Mouse (Mus musculus) kidney, adult 2 months (tissue): Measurements from ENCODE around the gene Usp16. TPM values are rescaled to one million over a fixed set of nuclear protein-coding genes. Genes with fewer than 3 reads are reported as not detected.

Experiments
- DNase-seq: peaks from one replicate; pipeline ENCODE4 v3.0.0; 2021
- H3K27ac ChIP-seq: fragments of 200-500 bp; 2 replicates; pipeline ENCODE4 v1.5.1; 2012; ENCODE audit warnings: low read depth, low read length, control low read depth, inconsistent platforms; ENCODE audit not compliant: insufficient read depth
- H3K27me3 ChIP-seq: fragments of 200-500 bp; replicated peaks from 2 replicates; pipeline ENCODE4 v1.6.1; 2012; ENCODE audit warnings: mild to moderate bottlenecking, moderate library complexity, low read length, inconsistent platforms; ENCODE audit not compliant: control insufficient read depth, insufficient read depth
- H3K36me3 ChIP-seq: fragments of 200-500 bp; 2 replicates; pipeline ENCODE4 v1.6.1; 2012; ENCODE audit warnings: mild to moderate bottlenecking, moderate library complexity, low read length, inconsistent platforms; ENCODE audit not compliant: control insufficient read depth, insufficient read depth
- H3K4me1 ChIP-seq: fragments of 200-500 bp; 2 replicates; pipeline ENCODE4 v1.6.1; 2011; ENCODE audit warnings: low read length; ENCODE audit not compliant: control insufficient read depth, insufficient read depth
- H3K4me3 ChIP-seq: fragments of 200-500 bp; 2 replicates; pipeline ENCODE4 v1.5.1; 2011; ENCODE audit warnings: mild to moderate bottlenecking, low read depth, low read length, control low read depth; ENCODE audit not compliant: insufficient read depth
- CTCF ChIP-seq: fragments of 200-500 bp; conservative IDR thresholded peaks from 2 replicates; pipeline ENCODE4 v1.5.1; 2011; ENCODE audit warnings: low read depth, mild to moderate bottlenecking, control low read depth, low read length, moderate library complexity, mixed read lengths; ENCODE audit not compliant: insufficient read depth, insufficient read length
- POLR2A ChIP-seq: fragments of 200-500 bp; IDR thresholded peaks from one replicate; pipeline ENCODE4 v1.6.1; 2011; ENCODE audit warnings: low read depth, low read length, control low read depth
- WGBS: fragments of 180-500 bp; shearing (Covaris S2); methylation state at CpG from one replicate; pipeline ENCODE4 v1.1.7; 2018; 5-methylcytosine and 5-hydroxymethylcytosine counted together
- polyA plus RNA-seq: library from polyadenylated mRNA; depleted of rRNA; stranded (reverse); fragments of >200 nt; gene quantifications from 2 replicates; pipeline ENCODE4 v1.2.3, GENCODE M21; 2012

The Usp16 gene
- polyA plus RNA-seq, 1 experiment = 19.5 TPM

- H3K4me1 ChIP-seq = peaks cover 10% of the 10 kb centered on the region; the same call in 1 of the 2 replicates
- WGBS = 76% methylated on average over 13 of the region's 13 CpGs
- H3K36me3 ChIP-seq = no peaks in the 10 kb centered on the region
- TF ChIP-seq POLR2A (no peak), CTCF (no peak)
- no peak overlapping the region for H3K4me3 ChIP-seq
- no peaks in the 10 kb centered on the region for H3K27me3 ChIP-seq
- DNase-seq = peak; percentile 60
- H3K27ac ChIP-seq = peak overlapping the region; percentile 84
Observed at GRCm38 (mm10) chr16:87435411-87436205, 18.9 kb upstream of the Usp16 start.

- Histone ChIP-seq H3K36me3 (no peaks in the 10 kb centered on the region), H3K4me1 (peaks cover 17% of the 10 kb centered on the region; the same call in 1 of the 2 replicates), H3K4me3 (no peak overlapping the region), H3K27ac (no peak overlapping the region), H3K27me3 (no peaks in the 10 kb centered on the region)
- no peak for TF ChIP-seq POLR2A
- no peak for TF ChIP-seq CTCF
- 92% methylated on average over 21 of the region's 21 CpGs for WGBS
- DNase-seq = no peak
Observed at GRCm38 (mm10) chr16:87437096-87437495, 17.4 kb upstream of the Usp16 start.

GRCm38 (mm10) chr16:87438697-87439096, 15.8 kb upstream of the Usp16 start:
- peaks cover 17% of the 10 kb centered on the region; the same call in 1 of the 2 replicates for H3K4me1 ChIP-seq
- 80% methylated on average over 8 of the region's 8 CpGs for WGBS
- no peaks in the 10 kb centered on the region for H3K36me3 ChIP-seq
- H3K27me3 ChIP-seq = no peaks in the 10 kb centered on the region
- H3K4me3 ChIP-seq = no peak overlapping the region
- DNase-seq = no peak
- no peak for TF ChIP-seq POLR2A
- H3K27ac ChIP-seq = no peak overlapping the region

GRCm38 (mm10) chr16:87440184-87440686, 14.3 kb upstream of the Usp16 start, which contains the start of gene Rwdd2b:
Gene Rwdd2b (minus strand): TSS chr16:87440573.
- peak; percentile 97 for DNase-seq
- Histone ChIP-seq H3K36me3 (no peaks in the 10 kb centered on the region), H3K4me1 (peaks cover 16% of the 10 kb centered on the region; the same call in 1 of the 2 replicates), H3K4me3 (peak within 1 kb of the TSS; percentile 90), H3K27me3 (no peaks in the 10 kb centered on the region), H3K27ac (peak within 1 kb of the TSS; percentile 99)
- no peak for TF ChIP-seq CTCF
- TF ChIP-seq POLR2A = peak; percentile 49
- under 1% methylated on average over 38 of the region's 38 CpGs for WGBS

- H3K27ac ChIP-seq = peak overlapping the region; percentile 99
- H3K36me3 ChIP-seq = no peaks in the 10 kb centered on the region
- 17% methylated on average over 9 of the region's 9 CpGs for WGBS
- DNase-seq = peak; percentile 66
- peaks cover 11% of the 10 kb centered on the region; the same call in 1 of the 2 replicates for H3K4me1 ChIP-seq
- H3K27me3 ChIP-seq = no peaks in the 10 kb centered on the region
- TF ChIP-seq CTCF = peak; percentile 43
- no peak for TF ChIP-seq POLR2A
- H3K4me3 ChIP-seq = peak overlapping the region; percentile 90
Observed at GRCm38 (mm10) chr16:87441089-87441488, 13.4 kb upstream of the Usp16 start.

- no peak for DNase-seq
- no peak for TF ChIP-seq POLR2A
- no peak for TF ChIP-seq CTCF
- Histone ChIP-seq H3K27ac (no peak overlapping the region), H3K4me1 (peaks cover 11% of the 10 kb centered on the region; the same call in 1 of the 2 replicates), H3K36me3 (no peaks in the 10 kb centered on the region), H3K4me3 (no peak overlapping the region), H3K27me3 (no peaks in the 10 kb centered on the region)
- WGBS = 52% methylated on average over 5 of the region's 5 CpGs
Observed at GRCm38 (mm10) chr16:87442291-87442690, 12.2 kb upstream of the Usp16 start.

GRCm38 (mm10) chr16:87443245-87443644, 11.3 kb upstream of the Usp16 start:
- Histone ChIP-seq H3K4me3 (no peak overlapping the region), H3K27me3 (no peaks in the 10 kb centered on the region)

More at GRCm38 (mm10) chr16:87443245-87443644, 11.3 kb upstream of the Usp16 start:
- Histone ChIP-seq H3K36me3 (no peaks in the 10 kb centered on the region), H3K27ac (no peak overlapping the region), H3K4me1 (peaks cover 11% of the 10 kb centered on the region; the same call in 1 of the 2 replicates)
- DNase-seq = no peak
- TF ChIP-seq CTCF = no peak
- no peak for TF ChIP-seq POLR2A
